Mouse (Mus musculus): Measurements from ENCODE around the gene Adamts3.

Gene Adamts3

GRCm38 (mm10) chr5:89814552-89814951, 68.6 kb downstream of the Adamts3 start:
- no peak for DNase-seq

- DNase-seq = no peak
Observed at GRCm38 (mm10) chr5:89800181-89800816, 82.8 kb downstream of the Adamts3 start.

- no peak for DNase-seq
Observed at GRCm38 (mm10) chr5:89793706-89794105, 89.4 kb downstream of the Adamts3 start.

GRCm38 (mm10) chr5:89784635-89785034, 98.5 kb downstream of the Adamts3 start:
- DNase-seq = no peak

GRCm38 (mm10) chr5:89779823-89780222, 103.3 kb downstream of the Adamts3 start:
- no peak for DNase-seq

- peak; percentile 65 to 68 for DNase-seq
Observed at GRCm38 (mm10) chr5:89778610-89779009, 104.5 kb downstream of the Adamts3 start.

- no peak for DNase-seq
Observed at GRCm38 (mm10) chr5:89777411-89777810, 105.7 kb downstream of the Adamts3 start.

- no peak for DNase-seq
Observed at GRCm38 (mm10) chr5:89770655-89771355, 112.3 kb downstream of the Adamts3 start.

- DNase-seq = no peak
Observed at GRCm38 (mm10) chr5:89763189-89764187, 119.6 kb downstream of the Adamts3 start.

- DNase-seq = no peak
Observed at GRCm38 (mm10) chr5:89760368-89760767, 122.8 kb downstream of the Adamts3 start.

GRCm38 (mm10) chr5:89751836-89752235, 131.3 kb downstream of the Adamts3 start:
- DNase-seq = no peak

- no peak for DNase-seq
Observed at GRCm38 (mm10) chr5:89748185-89748884, 134.8 kb downstream of the Adamts3 start.

- DNase-seq = no peak
Observed at GRCm38 (mm10) chr5:89747149-89747659, 135.9 kb downstream of the Adamts3 start.

GRCm38 (mm10) chr5:89745112-89745511, 138.0 kb downstream of the Adamts3 start:
- no peak for DNase-seq

GRCm38 (mm10) chr5:89734759-89735158, 148.4 kb downstream of the Adamts3 start:
- DNase-seq = no peak

- no peak for DNase-seq
Observed at GRCm38 (mm10) chr5:89730411-89730810, 152.7 kb downstream of the Adamts3 start.

- DNase-seq = no peak
Observed at GRCm38 (mm10) chr5:89728117-89728516, 155.0 kb downstream of the Adamts3 start.

GRCm38 (mm10) chr5:89727497-89728057, 155.6 kb downstream of the Adamts3 start:
- DNase-seq = no peak

- peak; percentile 43 to 44 for DNase-seq
Observed at GRCm38 (mm10) chr5:89714552-89714951, 168.6 kb downstream of the Adamts3 start.

GRCm38 (mm10) chr5:89711116-89711859, 171.8 kb downstream of the Adamts3 start:
- DNase-seq = no peak

GRCm38 (mm10) chr5:89709459-89709858, 173.7 kb downstream of the Adamts3 start:
- DNase-seq = no peak
